Mouse (Mus musculus) E14TG2a.4 (cell line): ENCODE results near the gene Vmp1.

Experiments used
- H3K27me3 ChIP-seq: 2 replicates; pipeline ENCODE4 v1.6.1; 2014; ENCODE audit warnings: low read length, control low read depth; ENCODE audit not compliant: insufficient read depth
- H3K36me3 ChIP-seq: 2 replicates; pipeline ENCODE4 v1.6.1; 2014; ENCODE audit warnings: low read length, control low read depth; ENCODE audit not compliant: insufficient read depth
- H3K4me1 ChIP-seq: replicated peaks from 2 replicates; pipeline ENCODE4 v1.6.1; 2014; ENCODE audit warnings: low read depth, low read length, control low read depth
- H3K4me3 ChIP-seq: replicated peaks from 2 replicates; pipeline ENCODE4 v1.5.1; 2014; ENCODE audit warnings: mild to moderate bottlenecking, low read length
- H3K9me3 ChIP-seq: 2 replicates; pipeline ENCODE4 v1.6.1; 2014; ENCODE audit warnings: low read length, control low read depth
- CTCF ChIP-seq: conservative IDR thresholded peaks from 2 replicates; pipeline ENCODE4 v1.5.1; 2014; ENCODE audit warnings: low read length
- NANOG ChIP-seq: IDR thresholded peaks from 2 replicates; pipeline ENCODE4 v1.6.1; 2014; ENCODE audit warnings: borderline replicate concordance, low read length, mixed read lengths
- POU5F1 ChIP-seq: IDR thresholded peaks from 2 replicates; pipeline ENCODE4 v1.6.1; 2014; ENCODE audit warnings: low read length, borderline replicate concordance

The Vmp1 gene

DNA sequence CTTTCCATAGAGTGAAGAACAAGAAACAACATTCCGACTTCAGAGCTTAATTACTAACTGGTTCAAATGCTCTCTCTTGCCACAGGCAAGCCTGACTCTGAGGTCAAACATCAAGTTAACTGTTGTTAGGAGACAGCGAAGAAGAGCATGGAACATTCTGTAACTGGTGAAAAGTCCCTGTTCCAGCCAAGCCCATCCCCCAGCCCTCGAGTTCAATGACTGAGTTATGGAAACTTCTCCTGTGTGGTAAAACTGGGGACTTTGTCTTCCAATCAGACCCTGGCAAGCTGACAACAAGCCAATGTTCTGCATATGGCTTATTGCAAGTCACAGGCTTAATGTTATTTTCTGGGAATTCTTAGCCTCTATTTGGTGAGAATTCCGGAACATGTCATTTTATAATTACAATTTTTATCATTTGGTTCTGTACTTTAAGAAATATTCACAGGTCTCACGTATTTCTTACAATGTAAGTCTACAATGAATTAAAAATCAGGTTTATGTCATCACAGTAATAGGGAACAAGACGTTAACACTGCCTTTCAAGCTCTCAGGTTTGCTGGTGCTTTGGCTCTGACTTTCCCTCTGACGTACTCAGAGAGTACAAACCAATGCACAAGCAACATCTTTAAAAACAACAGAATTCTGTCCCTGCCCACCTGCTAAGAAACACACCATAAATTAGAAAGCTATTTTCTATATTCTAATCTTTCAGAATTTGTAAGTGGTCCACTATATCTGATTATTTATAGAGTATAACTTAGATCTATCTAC is 87.3 kb downstream of the Vmp1 start:
- H3K36me3 ChIP-seq, result peaks cover 21% of the 10 kb centered on the region; the same call in 1 of the 2 replicates
- peaks cover 14% of the 10 kb centered on the region for H3K4me1 ChIP-seq
- no peaks in the 10 kb centered on the region for H3K27me3 ChIP-seq
- no peak overlapping the region for H3K4me3 ChIP-seq
- no peaks in the 10 kb centered on the region for H3K9me3 ChIP-seq
- TF ChIP-seq NANOG (no peak), CTCF (no peak), POU5F1 (no peak)

DNA sequence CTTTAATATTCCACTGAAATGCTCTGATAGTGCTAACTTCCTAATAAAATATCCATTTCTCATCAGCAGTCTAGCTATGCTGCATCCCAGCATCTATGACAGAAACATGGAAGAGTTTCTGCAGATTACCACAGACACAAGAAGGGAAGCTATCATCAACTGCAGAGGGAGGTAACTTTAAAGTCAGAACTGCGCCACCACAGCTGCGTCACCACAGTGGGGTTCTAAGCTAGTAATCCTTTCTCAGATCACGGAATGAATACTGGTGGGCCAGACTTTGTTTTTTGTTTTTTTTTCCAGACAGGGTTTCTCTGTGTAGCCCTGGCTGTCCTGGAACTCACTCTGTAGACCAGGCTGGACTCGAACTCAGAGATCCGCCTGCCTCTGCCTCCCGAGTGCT is 88.3 kb downstream of the Vmp1 start:
- peaks cover 21% of the 10 kb centered on the region; the same call in 1 of the 2 replicates for H3K36me3 ChIP-seq
- H3K4me3 ChIP-seq, result no peak overlapping the region
- H3K4me1 ChIP-seq, result peaks cover 22% of the 10 kb centered on the region
- H3K27me3 ChIP-seq, result no peaks in the 10 kb centered on the region
- H3K9me3 ChIP-seq, result no peaks in the 10 kb centered on the region
- no peak for TF ChIP-seq POU5F1
- TF ChIP-seq CTCF, result no peak
- TF ChIP-seq NANOG, result no peak

DNA sequence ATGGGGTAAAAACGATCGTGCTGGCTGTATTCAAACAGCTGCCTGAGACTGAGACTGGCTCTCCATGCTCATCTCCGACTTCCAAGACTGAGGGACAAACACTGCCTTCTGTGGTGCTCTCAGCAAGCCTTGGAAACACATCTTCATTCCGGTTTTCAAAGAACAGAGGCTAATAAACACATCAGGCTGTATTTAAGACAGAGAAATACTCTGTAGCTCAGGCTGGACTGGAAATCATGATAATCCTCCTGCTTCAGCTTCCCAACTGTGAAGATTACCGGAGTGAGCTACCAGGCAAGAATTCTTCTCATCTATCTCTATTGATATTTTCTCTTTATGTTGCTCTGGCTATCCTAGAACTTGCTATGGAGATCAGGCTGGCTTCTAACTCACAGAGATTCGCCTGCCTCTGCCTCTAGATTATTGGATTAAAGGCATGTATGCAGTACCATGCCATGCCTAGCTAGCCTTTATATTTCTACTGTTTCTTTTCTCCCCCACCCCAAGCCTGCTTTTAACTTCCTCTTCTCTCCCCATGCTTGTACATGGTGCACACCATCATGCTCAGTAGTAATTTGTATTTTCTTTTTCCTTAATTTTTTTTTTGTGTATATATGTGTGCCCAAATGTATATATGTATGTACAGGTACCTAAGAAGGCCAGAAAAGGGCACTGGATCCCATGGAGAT is 89.3 kb downstream of the Vmp1 start:
- Histone ChIP-seq H3K4me1 (peaks cover 23% of the 10 kb centered on the region), H3K9me3 (no peaks in the 10 kb centered on the region), H3K4me3 (no peak overlapping the region), H3K27me3 (no peaks in the 10 kb centered on the region), H3K36me3 (peaks cover 12% of the 10 kb centered on the region; the same call in 1 of the 2 replicates)
- TF ChIP-seq POU5F1 (no peak), NANOG (no peak), CTCF (no peak)

DNA sequence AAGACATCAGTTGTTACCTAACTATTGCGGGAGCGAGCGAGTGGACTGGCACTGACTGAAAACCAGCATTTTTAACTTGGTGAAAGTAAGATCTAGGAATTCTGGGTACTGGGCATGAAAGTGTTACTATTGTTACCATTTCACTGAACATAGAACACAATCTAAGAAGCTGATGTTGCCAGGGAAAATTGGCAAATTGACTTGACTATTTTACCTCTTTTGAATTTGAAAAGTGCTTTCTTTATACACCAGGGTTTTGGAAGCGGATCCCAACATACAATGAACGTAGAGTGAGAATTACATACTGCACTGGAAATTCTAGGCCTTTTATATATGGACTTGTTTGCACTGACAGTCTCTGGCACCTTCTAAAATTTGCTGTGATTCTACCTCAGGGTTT is 90.2 kb downstream of the Vmp1 start:
- H3K36me3 ChIP-seq, result peaks cover 12% of the 10 kb centered on the region; the same call in 1 of the 2 replicates
- H3K4me3 ChIP-seq, result no peak overlapping the region
- peaks cover 23% of the 10 kb centered on the region for H3K4me1 ChIP-seq
- no peaks in the 10 kb centered on the region for H3K27me3 ChIP-seq
- TF ChIP-seq NANOG (no peak), POU5F1 (no peak), CTCF (no peak)
- H3K9me3 ChIP-seq, result no peaks in the 10 kb centered on the region

DNA sequence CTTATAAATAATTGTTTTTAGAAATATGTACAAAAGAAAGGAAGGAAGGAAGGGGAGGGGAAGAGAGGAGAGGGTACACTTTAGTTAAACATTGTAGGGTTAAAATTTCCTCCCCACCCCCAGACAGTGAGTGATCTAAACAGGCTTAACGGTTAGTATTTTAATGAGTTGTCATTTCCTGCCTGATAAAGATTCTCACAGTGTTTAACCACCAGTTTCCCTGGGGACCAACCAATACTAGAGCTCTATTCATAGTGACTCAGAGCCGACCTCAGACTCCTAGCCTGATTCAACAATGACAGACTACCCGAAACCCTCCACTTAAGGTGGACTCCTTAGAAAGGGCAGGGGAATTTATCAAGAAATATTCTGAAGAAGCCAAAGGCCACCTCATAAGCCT is 90.6 kb downstream of the Vmp1 start:
- Histone ChIP-seq H3K4me3 (no peak overlapping the region), H3K9me3 (no peaks in the 10 kb centered on the region), H3K27me3 (no peaks in the 10 kb centered on the region), H3K4me1 (peaks cover 25% of the 10 kb centered on the region), H3K36me3 (peaks cover 10% of the 10 kb centered on the region; the same call in 1 of the 2 replicates)
- TF ChIP-seq CTCF, result no peak
- TF ChIP-seq NANOG, result no peak
- TF ChIP-seq POU5F1, result no peak

GRCm38 (mm10) chr11:86591931-86592616 is 91.6 kb downstream of the Vmp1 start:
- peaks cover 10% of the 10 kb centered on the region; the same call in 1 of the 2 replicates for H3K36me3 ChIP-seq
- TF ChIP-seq POU5F1, result no peak
- no peak for TF ChIP-seq CTCF
- no peak for TF ChIP-seq NANOG
- H3K4me3 ChIP-seq, result no peak overlapping the region
- H3K9me3 ChIP-seq, result no peaks in the 10 kb centered on the region
- H3K27me3 ChIP-seq, result no peaks in the 10 kb centered on the region
- peaks cover 35% of the 10 kb centered on the region for H3K4me1 ChIP-seq

GRCm38 (mm10) chr11:86591301-86591845 is 92.3 kb downstream of the Vmp1 start:
- no peaks in the 10 kb centered on the region for H3K27me3 ChIP-seq
- no peak for TF ChIP-seq CTCF
- no peak for TF ChIP-seq POU5F1
- TF ChIP-seq NANOG, result no peak
- no peak overlapping the region for H3K4me3 ChIP-seq
- H3K4me1 ChIP-seq, result peaks cover 41% of the 10 kb centered on the region
- H3K9me3 ChIP-seq, result no peaks in the 10 kb centered on the region
- peaks cover 10% of the 10 kb centered on the region; the same call in 1 of the 2 replicates for H3K36me3 ChIP-seq

DNA sequence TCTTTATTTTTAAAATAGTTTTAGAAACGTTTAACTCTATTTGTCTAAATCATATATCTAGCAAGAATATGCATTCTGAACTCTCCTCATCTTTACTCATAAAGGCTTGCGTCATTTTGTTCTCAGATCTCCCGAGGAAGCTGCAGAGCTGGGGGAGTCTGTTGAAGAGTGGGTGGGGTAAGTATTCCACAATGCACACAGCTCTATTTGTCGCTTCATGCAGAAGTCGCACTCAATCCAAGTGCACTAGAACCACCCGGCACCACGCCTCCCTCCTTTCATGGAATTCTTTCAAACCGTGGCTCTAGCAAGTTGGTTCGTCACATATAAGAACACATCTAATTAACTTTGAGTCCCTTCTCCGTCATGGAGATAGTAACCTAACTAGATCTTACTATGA is 93.1 kb downstream of the Vmp1 start:
- Histone ChIP-seq H3K4me1 (peaks cover 48% of the 10 kb centered on the region), H3K9me3 (no peaks in the 10 kb centered on the region), H3K4me3 (no peak overlapping the region), H3K36me3 (peaks cover 10% of the 10 kb centered on the region; the same call in 1 of the 2 replicates), H3K27me3 (no peaks in the 10 kb centered on the region)
- TF ChIP-seq CTCF (no peak), NANOG (no peak), POU5F1 (no peak)

GRCm38 (mm10) chr11:86590066-86590465 is 93.6 kb downstream of the Vmp1 start:
- TF ChIP-seq NANOG, result no peak
- TF ChIP-seq POU5F1, result no peak
- TF ChIP-seq CTCF, result no peak
- no peak overlapping the region for H3K4me3 ChIP-seq

More at GRCm38 (mm10) chr11:86590066-86590465, 93.6 kb downstream of the Vmp1 start:
- Histone ChIP-seq H3K36me3 (peaks cover 10% of the 10 kb centered on the region; the same call in 1 of the 2 replicates), H3K27me3 (no peaks in the 10 kb centered on the region), H3K9me3 (no peaks in the 10 kb centered on the region), H3K4me1 (peaks cover 53% of the 10 kb centered on the region)
